Mouse (Mus musculus): ENCODE results near the gene Ftl1. TPM values are rescaled to one million over a fixed set of nuclear protein-coding genes. Genes with fewer than 3 reads are reported as not detected.

The Ftl1 gene
- polyA plus RNA-seq, 2 experiments: 1,846 to 4,811 TPM

DNA sequence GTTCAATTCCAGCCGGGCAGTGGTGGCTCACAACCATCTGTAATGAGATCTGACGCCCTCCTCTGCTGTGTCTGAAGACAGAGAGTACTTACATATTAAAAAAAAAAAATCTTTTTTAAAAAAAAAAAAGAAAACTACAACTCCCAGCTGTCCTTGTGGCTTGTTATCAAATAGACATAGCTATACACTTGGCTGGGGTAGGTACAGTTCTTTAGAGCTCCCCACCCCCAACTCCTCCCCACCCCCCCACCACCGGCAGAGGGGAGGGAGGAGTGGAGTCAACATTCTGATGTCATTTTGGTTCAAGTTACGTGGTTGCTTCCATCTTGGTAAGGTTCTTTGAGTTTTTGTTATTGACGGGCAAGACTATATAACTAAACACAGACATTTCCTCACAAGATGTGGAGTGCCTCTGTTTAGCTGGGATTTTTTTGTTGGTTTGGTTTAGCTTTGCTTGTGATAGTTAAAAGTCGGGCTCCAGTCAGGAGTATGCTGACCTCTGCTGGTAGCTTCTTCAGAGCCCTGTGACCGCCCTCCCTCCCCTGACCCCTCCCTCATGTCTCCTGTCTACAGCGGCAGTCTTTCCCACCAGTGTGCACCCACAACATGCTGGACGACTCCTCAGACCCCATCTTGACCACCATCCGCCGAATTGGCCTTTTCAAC is 12.2 kb downstream of the Ftl1 start:
- Histone ChIP-seq H3K36me3 (replicated peaks; ENCODE audit: control insufficient read depth, insufficient read depth, low read depth) (no peaks in the 10 kb centered on the region), H3K4me3 (ENCODE audit: insufficient read depth in 1 of 2, low read depth in 2 of 2, low read length in 2 of 2) (peak overlapping the region in 1 of 2 experiments; percentile 48; a peak in 3 of 4 replicates), H3K4me1 (replicated peaks; ENCODE audit: control insufficient read depth in 2 of 2, insufficient read depth in 2 of 2, low read length in 1 of 2) (peaks cover 6 to 13% of the 10 kb centered on the region in 2 experiments), H3K27me3 (ENCODE audit: control insufficient read depth, insufficient read depth, low read length) (no peaks in the 10 kb centered on the region), H3K9me3 (ENCODE audit: control insufficient read depth, low read length) (no peaks in the 10 kb centered on the region), H3K4me2 (ENCODE audit: low read depth) (peak overlapping the region; percentile 33), H3K9ac (replicated peaks) (no peak overlapping the region), H3K27ac (no peak overlapping the region)
- no peak for DNase-seq (ENCODE audit: low read depth in 3 of 3, low spot score in 3 of 3)
- WGBS (ENCODE audit: insufficient replicate concordance): 23% methylated on average over 11 of the region's 11 CpGs
- TF ChIP-seq CTCF (IDR thresholded peaks at IDR 0.05; ENCODE audit: low read depth) (peak; percentile 78), EP300 (IDR thresholded peaks at IDR 0.05; ENCODE audit: low read depth) (no peak)
- peak; percentile 51; the same call in 1 of the 2 replicates for ATAC-seq (ENCODE audit: insufficient read depth)

DNA sequence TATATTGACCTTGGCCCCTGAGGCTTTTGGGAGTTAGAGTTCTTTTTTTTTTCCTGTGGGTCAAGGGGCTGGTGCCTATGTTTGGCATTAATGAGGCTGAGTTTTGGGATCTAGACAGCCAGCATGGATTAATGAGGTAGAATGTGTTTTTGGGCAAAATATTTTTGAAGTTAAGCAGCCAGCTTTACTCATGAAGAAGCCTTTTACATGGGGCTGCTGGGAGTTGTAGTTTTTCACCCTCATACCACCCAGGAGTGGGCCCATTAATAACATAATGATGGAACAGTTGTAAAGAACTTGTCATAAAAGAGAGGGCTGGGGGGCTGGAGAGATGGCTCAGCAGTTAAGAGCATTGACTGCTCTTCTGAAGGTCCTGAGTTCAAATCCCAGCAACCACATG is 13.1 kb downstream of the Ftl1 start:
- TF ChIP-seq CTCF (IDR thresholded peaks at IDR 0.05; ENCODE audit: low read depth): no peak
- no peak for TF ChIP-seq EP300 (IDR thresholded peaks at IDR 0.05; ENCODE audit: low read depth)
- Histone ChIP-seq H3K4me1 (replicated peaks; ENCODE audit: control insufficient read depth in 2 of 2, insufficient read depth in 2 of 2, low read length in 1 of 2) (peaks cover 2 to 13% of the 10 kb centered on the region in 2 experiments), H3K27me3 (ENCODE audit: control insufficient read depth, insufficient read depth, low read length) (no peaks in the 10 kb centered on the region)

DNA sequence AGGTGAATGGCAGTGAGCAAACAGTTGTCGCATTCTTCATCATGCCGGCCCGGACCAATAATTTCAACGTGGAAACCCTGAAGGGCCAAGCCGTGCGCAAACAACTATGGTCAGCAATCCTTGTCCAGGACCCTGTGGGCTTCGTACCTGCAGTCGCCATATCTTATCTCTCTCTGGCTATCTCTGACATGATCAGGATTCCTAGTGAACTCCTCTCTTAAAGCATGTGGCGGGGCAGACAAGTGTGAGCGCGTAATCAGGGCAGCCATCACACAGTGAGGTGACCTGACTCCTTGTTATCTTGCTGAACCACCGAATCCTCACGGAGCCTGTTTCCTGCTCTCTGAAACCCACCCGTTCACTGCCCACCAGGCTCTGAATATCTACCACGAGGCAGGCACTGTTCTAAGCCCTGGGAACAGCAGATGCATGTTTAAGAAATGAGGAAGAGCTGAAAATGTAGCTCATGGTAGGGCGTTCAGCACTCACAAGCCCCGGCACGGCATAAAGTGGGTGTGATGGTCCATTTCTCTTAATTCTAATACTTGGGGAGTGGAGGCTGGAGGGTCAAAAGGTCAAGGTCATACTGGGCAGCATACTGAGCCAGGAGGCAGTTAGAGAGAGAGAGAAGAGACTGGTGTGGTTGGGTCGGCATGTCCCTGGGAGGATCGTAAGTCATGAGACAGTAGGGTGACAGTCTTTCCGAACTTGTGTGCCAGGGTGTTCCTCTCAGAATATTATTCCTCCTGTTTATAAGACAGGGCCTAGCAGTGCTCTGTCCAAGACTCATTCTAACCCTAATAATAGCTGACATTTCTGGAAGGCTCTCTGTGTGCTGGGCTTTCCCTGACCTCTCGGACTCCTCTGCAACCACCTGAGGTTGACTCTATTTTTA is 15.9 kb downstream of the Ftl1 start:
- Histone ChIP-seq H3K4me2 (ENCODE audit: low read depth) (no peak overlapping the region), H3K36me3 (replicated peaks; ENCODE audit: control insufficient read depth, insufficient read depth, low read depth) (no peaks in the 10 kb centered on the region), H3K4me1 (replicated peaks; ENCODE audit: control insufficient read depth in 2 of 2, insufficient read depth in 2 of 2, low read length in 1 of 2) (peaks cover 0 to 11% of the 10 kb centered on the region in 2 experiments; a peak in 2 of 4 replicates), H3K9me3 (ENCODE audit: control insufficient read depth, low read length) (no peaks in the 10 kb centered on the region), H3K9ac (replicated peaks) (no peak overlapping the region), H3K27me3 (ENCODE audit: control insufficient read depth, insufficient read depth, low read length) (no peaks in the 10 kb centered on the region), H3K27ac (no peak overlapping the region), H3K4me3 (ENCODE audit: insufficient read depth in 1 of 2, low read depth in 2 of 2, low read length in 2 of 2) (no peak overlapping the region)
- ATAC-seq (ENCODE audit: insufficient read depth) (no peak), DNase-seq (ENCODE audit: low read depth in 3 of 3, low spot score in 3 of 3) (no peak)
- TF ChIP-seq CTCF (IDR thresholded peaks at IDR 0.05; ENCODE audit: low read depth) (no peak), EP300 (IDR thresholded peaks at IDR 0.05; ENCODE audit: low read depth) (no peak)
- 45% methylated on average over 22 of the region's 22 CpGs for WGBS (ENCODE audit: insufficient replicate concordance)

More for the DNA sequence above, 13.1 kb downstream of the Ftl1 start:
- Histone ChIP-seq H3K9me3 (ENCODE audit: control insufficient read depth, low read length) (no peaks in the 10 kb centered on the region), H3K4me2 (ENCODE audit: low read depth) (no peak overlapping the region), H3K27ac (no peak overlapping the region), H3K4me3 (ENCODE audit: insufficient read depth in 1 of 2, low read depth in 2 of 2, low read length in 2 of 2) (no peak overlapping the region), H3K9ac (replicated peaks) (no peak overlapping the region), H3K36me3 (replicated peaks; ENCODE audit: control insufficient read depth, insufficient read depth, low read depth) (no peaks in the 10 kb centered on the region)
- ATAC-seq (ENCODE audit: insufficient read depth) (no peak), DNase-seq (ENCODE audit: low read depth in 3 of 3, low spot score in 3 of 3) (no peak)

DNA sequence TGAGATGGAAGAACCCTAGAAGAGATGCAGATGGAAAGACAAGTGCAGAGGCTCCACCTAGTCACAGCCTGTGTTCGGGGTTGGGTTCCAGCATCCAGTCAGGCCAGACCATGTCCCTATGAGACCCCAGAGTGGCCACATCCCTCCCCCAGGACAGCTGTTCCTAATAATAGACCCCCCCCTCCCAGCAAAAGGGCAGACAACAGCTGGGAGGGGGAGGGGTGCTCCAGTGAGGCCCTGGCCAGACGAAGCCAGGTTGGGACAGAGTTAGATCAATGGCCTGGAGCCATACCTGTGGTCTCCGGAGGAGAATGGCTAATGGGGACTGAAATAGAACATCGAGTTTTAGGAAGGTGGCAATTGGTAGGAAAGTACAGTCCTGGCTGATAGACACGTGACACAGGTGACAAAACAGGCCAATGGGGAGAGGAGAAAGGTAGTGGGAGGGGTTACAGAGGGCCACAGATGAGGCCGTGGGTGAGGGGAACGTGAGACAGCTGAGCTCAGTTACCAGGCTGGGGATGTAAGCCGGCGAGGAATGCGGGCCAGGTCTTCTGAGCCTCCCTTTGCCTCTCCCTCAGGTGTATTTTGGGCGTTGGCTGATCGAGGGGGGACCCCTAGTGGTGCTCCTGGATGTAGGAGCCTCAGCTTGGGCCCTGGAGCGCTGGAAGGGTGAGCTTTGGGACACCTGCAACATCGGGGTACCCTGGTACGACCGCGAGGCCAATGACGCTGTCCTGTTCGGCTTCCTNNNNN is 22.0 kb downstream of the Ftl1 start, which contains the start of gene Ruvbl2:
Gene Ruvbl2 (minus strand): TSS at position 576 of the 756 bp plus-strand sequence.
- Histone ChIP-seq H3K36me3 (replicated peaks; ENCODE audit: control insufficient read depth, insufficient read depth, low read depth) (no peaks in the 10 kb centered on the region), H3K4me2 (ENCODE audit: low read depth) (no peak within 1 kb of the TSS), H3K9me3 (ENCODE audit: control insufficient read depth, low read length) (no peaks in the 10 kb centered on the region), H3K4me3 (ENCODE audit: insufficient read depth in 1 of 2, low read depth in 2 of 2, low read length in 2 of 2) (no peak within 1 kb of the TSS), H3K4me1 (replicated peaks; ENCODE audit: control insufficient read depth in 2 of 2, insufficient read depth in 2 of 2, low read length in 1 of 2) (peaks cover 0 to 13% of the 10 kb centered on the region in 2 experiments; a peak in 2 of 4 replicates), H3K9ac (replicated peaks) (no peak within 1 kb of the TSS), H3K27ac (no peak within 1 kb of the TSS), H3K27me3 (ENCODE audit: control insufficient read depth, insufficient read depth, low read length) (no peaks in the 10 kb centered on the region)
- TF ChIP-seq EP300 (IDR thresholded peaks at IDR 0.05; ENCODE audit: low read depth): no peak
- TF ChIP-seq CTCF (IDR thresholded peaks at IDR 0.05; ENCODE audit: low read depth): peak; percentile 55
- 45% methylated on average over 19 of the region's 19 CpGs for WGBS (ENCODE audit: insufficient replicate concordance)
- DNase-seq (ENCODE audit: low read depth in 3 of 3, low spot score in 3 of 3): no peak
- no peak for ATAC-seq (ENCODE audit: insufficient read depth)
